Mouse (Mus musculus) T-helper 1 cell (primary cell): ENCODE measurements around the gene Bphl.

Source experiments
- in situ Hi-C: fragments of 300-600 bp; cut with MboI, MseI; formaldehyde crosslinking; loops from one replicate; pipeline ENCODE4 v1.15.1; 2025; ENCODE audit warnings: high pct_unique_total_duplicates

The Bphl gene

GRCm38 (mm10) chr13:34037172-34038055, at the start of gene Bphl:
Gene Bphl (plus strand): TSS chr13:34037597.
- in situ Hi-C loops: no loop called here

GRCm38 (mm10) chr13:33989625-33990024, 47.8 kb upstream of the Bphl start:
- in situ Hi-C loops: loop anchor here (10.0 kb wide), 1 partner anchor 985 kb away; the partner anchor contains the start of gene Serpinb9

- in situ Hi-C loops: loop anchor here (5.0 to 10.0 kb wide), 2 partner anchors 43 to 990 kb away; partner anchors contain the start of gene Serpinb9
Measured at GRCm38 (mm10) chr13:33995197-33995596, 42.2 kb upstream of the Bphl start.

GRCm38 (mm10) chr13:34002058-34003006, 35.1 kb upstream of the Bphl start, which contains the start of the genes Ripk1 and Serpinb6a:
Gene Ripk1 (plus strand): TSS chr13:34002363.
Gene Serpinb6a (minus strand): TSS chr13:34002794.
- in situ Hi-C loops: no loop called here

- in situ Hi-C loops: no loop called here
Measured at GRCm38 (mm10) chr13:34003058-34003457, 34.3 kb upstream of the Bphl start.

- in situ Hi-C loops: no loop called here
Measured at GRCm38 (mm10) chr13:34007234-34007633, 30.2 kb upstream of the Bphl start.

- in situ Hi-C loops: no loop called here
Measured at GRCm38 (mm10) chr13:34016927-34017569, 20.3 kb upstream of the Bphl start.

GRCm38 (mm10) chr13:34018521-34018920, 18.9 kb upstream of the Bphl start:
- in situ Hi-C loops: no loop called here

- in situ Hi-C loops: no loop called here
Measured at GRCm38 (mm10) chr13:34021998-34022397, 15.4 kb upstream of the Bphl start.

GRCm38 (mm10) chr13:34032041-34032440, 5.4 kb upstream of the Bphl start:
- in situ Hi-C loops: no loop called here

GRCm38 (mm10) chr13:34035424-34035823, 2.0 kb upstream of the Bphl start:
- in situ Hi-C loops: no loop called here

- in situ Hi-C loops: no loop called here
Measured at GRCm38 (mm10) chr13:34036726-34037125, 671 bp upstream of the Bphl start.

- in situ Hi-C loops: no loop called here
Measured at GRCm38 (mm10) chr13:34038056-34038432, 647 bp downstream of the Bphl start.

GRCm38 (mm10) chr13:34038901-34039341, 1.5 kb downstream of the Bphl start:
- in situ Hi-C loops: no loop called here

GRCm38 (mm10) chr13:34040091-34040490, 2.7 kb downstream of the Bphl start:
- in situ Hi-C loops: no loop called here

- in situ Hi-C loops: no loop called here
Measured at GRCm38 (mm10) chr13:34043716-34044393, 6.5 kb downstream of the Bphl start.

GRCm38 (mm10) chr13:34045511-34046249, 8.3 kb downstream of the Bphl start:
- in situ Hi-C loops: loop anchor here (5.0 kb wide), 2 partner anchors 112 to 587 kb away; no protein-coding TSS in a partner anchor

GRCm38 (mm10) chr13:34046421-34047012, 9.1 kb downstream of the Bphl start:
- in situ Hi-C loops: loop anchor here (5.0 kb wide), 2 partner anchors 111 to 586 kb away; no protein-coding TSS in a partner anchor

GRCm38 (mm10) chr13:34047526-34047925, 10.1 kb downstream of the Bphl start:
- in situ Hi-C loops: loop anchor here (5.0 kb wide), 2 partner anchors 110 to 585 kb away; no protein-coding TSS in a partner anchor
